Mouse (Mus musculus): ENCODE data around the gene Hsd17b3. TPM values are rescaled to one million over a fixed set of nuclear protein-coding genes. Genes with fewer than 3 reads are reported as not detected.

Hsd17b3 gene
- polyA plus RNA-seq, 1 experiment from 2014 or later, result not detected

Other genes with a start within 250 kb of the Hsd17b3 start
- gene Slc35d2, start 40.1 kb upstream of the Hsd17b3 start, polyA plus RNA-seq (2015; fragmentation: Nextera tagmentation; extraction: Ambion mirVana), result 4.6 and 6.7 TPM in 2 replicates
- gene Zfp367, start 64.0 kb upstream of the Hsd17b3 start, polyA plus RNA-seq (2015; fragmentation: Nextera tagmentation; extraction: Ambion mirVana), result 18.8 and 21.6 TPM in 2 replicates
- 16.8 and 17.4 TPM in 2 replicates for gene Habp4, start 72.6 kb upstream of the Hsd17b3 start, polyA plus RNA-seq (2015; fragmentation: Nextera tagmentation; extraction: Ambion mirVana)
- gene Cdc14b, start 186.1 kb upstream of the Hsd17b3 start, polyA plus RNA-seq (2015; fragmentation: Nextera tagmentation; extraction: Ambion mirVana), result 17.5 and 19.7 TPM in 2 replicates
- 41.3 and 42.4 TPM in 2 replicates for gene Aaed1, start 223.5 kb upstream of the Hsd17b3 start, polyA plus RNA-seq (2015; fragmentation: Nextera tagmentation; extraction: Ambion mirVana)

Measured in intestine, embryonic 15.5 days (tissue).